Mouse (Mus musculus): ENCODE results near the gene Steap3.

Steap3 gene

GRCm38 (mm10) chr1:120251193-120251592 is 21.3 kb downstream of the Steap3 start:
- no peak for DNase-seq (ENCODE audit: extremely low read depth, insufficient read length, low spot score)

- no peak for DNase-seq (ENCODE audit: extremely low read depth, insufficient read length, low spot score)
Observed at GRCm38 (mm10) chr1:120250586-120250985, 21.9 kb downstream of the Steap3 start.

- DNase-seq (ENCODE audit: extremely low read depth, insufficient read length, low spot score), result no peak
Observed at GRCm38 (mm10) chr1:120249842-120250241, 22.7 kb downstream of the Steap3 start.

GRCm38 (mm10) chr1:120248156-120248555 is 24.3 kb downstream of the Steap3 start:
- DNase-seq (ENCODE audit: extremely low read depth, insufficient read length, low spot score), result peak; percentile 83

GRCm38 (mm10) chr1:120247351-120247750 is 25.2 kb downstream of the Steap3 start:
- no peak for DNase-seq (ENCODE audit: extremely low read depth, insufficient read length, low spot score)

- no peak for DNase-seq (ENCODE audit: extremely low read depth, insufficient read length, low spot score)
Observed at GRCm38 (mm10) chr1:120246946-120247345, 25.6 kb downstream of the Steap3 start.

- DNase-seq (ENCODE audit: extremely low read depth, insufficient read length, low spot score), result peak; percentile 76
Observed at GRCm38 (mm10) chr1:120245661-120246131, 26.8 kb downstream of the Steap3 start.

GRCm38 (mm10) chr1:120244646-120245045 is 27.9 kb downstream of the Steap3 start:
- DNase-seq (ENCODE audit: extremely low read depth, insufficient read length, low spot score), result no peak

- no peak for DNase-seq (ENCODE audit: extremely low read depth, insufficient read length, low spot score)
Observed at GRCm38 (mm10) chr1:120243987-120244386, 28.5 kb downstream of the Steap3 start.

GRCm38 (mm10) chr1:120237068-120237467 is 35.4 kb downstream of the Steap3 start:
- no peak for DNase-seq (ENCODE audit: extremely low read depth, insufficient read length, low spot score)

GRCm38 (mm10) chr1:120236424-120236823 is 36.1 kb downstream of the Steap3 start:
- DNase-seq (ENCODE audit: extremely low read depth, insufficient read length, low spot score), result peak; percentile 92

- DNase-seq (ENCODE audit: extremely low read depth, insufficient read length, low spot score), result no peak
Observed at GRCm38 (mm10) chr1:120235631-120236215, 36.8 kb downstream of the Steap3 start.

GRCm38 (mm10) chr1:120232170-120232569 is 40.3 kb downstream of the Steap3 start:
- DNase-seq (ENCODE audit: extremely low read depth, insufficient read length, low spot score), result no peak

GRCm38 (mm10) chr1:120231334-120231733 is 41.2 kb downstream of the Steap3 start:
- no peak for DNase-seq (ENCODE audit: extremely low read depth, insufficient read length, low spot score)

- no peak for DNase-seq (ENCODE audit: extremely low read depth, insufficient read length, low spot score)
Observed at GRCm38 (mm10) chr1:120229723-120230471, 42.6 kb downstream of the Steap3 start.

- no peak for DNase-seq (ENCODE audit: extremely low read depth, insufficient read length, low spot score)
Observed at GRCm38 (mm10) chr1:120223613-120224012, 48.9 kb downstream of the Steap3 start.

- no peak for DNase-seq (ENCODE audit: extremely low read depth, insufficient read length, low spot score)
Observed at GRCm38 (mm10) chr1:120221285-120221684, 51.2 kb downstream of the Steap3 start.

GRCm38 (mm10) chr1:120220841-120221240 is 51.7 kb downstream of the Steap3 start:
- no peak for DNase-seq (ENCODE audit: extremely low read depth, insufficient read length, low spot score)

GRCm38 (mm10) chr1:120208502-120209230 is 63.8 kb downstream of the Steap3 start:
- DNase-seq (ENCODE audit: extremely low read depth, insufficient read length, low spot score), result no peak

- peak; percentile 59 for DNase-seq (ENCODE audit: extremely low read depth, insufficient read length, low spot score)
Observed at GRCm38 (mm10) chr1:120207568-120207967, 64.9 kb downstream of the Steap3 start.

GRCm38 (mm10) chr1:120204834-120205233 is 67.7 kb downstream of the Steap3 start:
- no peak for DNase-seq (ENCODE audit: extremely low read depth, insufficient read length, low spot score)
